Mouse (Mus musculus): ENCODE results near the gene Ywhab. TPM values are rescaled to one million over a fixed set of nuclear protein-coding genes. Genes with fewer than 3 reads are reported as not detected.

The Ywhab gene
- polyA plus RNA-seq, 1 experiment = 250 TPM

- Histone ChIP-seq H3K27ac (ENCODE audit: insufficient read depth, low read length) (no peak overlapping the region), H3K4me1 (ENCODE audit: control insufficient read depth, insufficient read depth, low read length) (peaks cover 23% of the 10 kb centered on the region; the same call in 1 of the 2 replicates), H3K4me3 (replicated peaks; ENCODE audit: insufficient read depth, low read depth, low read length) (no peak overlapping the region), H3K27me3 (ENCODE audit: control insufficient read depth, insufficient read depth, low read length) (no peaks in the 10 kb centered on the region)
- DNase-seq = peak; percentile 75 to 83
- WGBS = 4% methylated on average over 5 of the region's 5 CpGs
- TF ChIP-seq POLR2A (IDR thresholded peaks at IDR 0.05; ENCODE audit: borderline replicate concordance, insufficient read depth, low read length) = no peak
- TF ChIP-seq CTCF (IDR thresholded peaks at IDR 0.05; ENCODE audit: borderline replicate concordance, insufficient read depth, low read depth, low read length) = peak; percentile 97
These were observed 26.2 kb upstream of the Ywhab start for GRCm38 (mm10) chr2:163968581-163968980.

- 42% methylated on average over 3 of the region's 3 CpGs for WGBS
- TF ChIP-seq CTCF (IDR thresholded peaks at IDR 0.05; ENCODE audit: borderline replicate concordance, insufficient read depth, low read depth, low read length) = no peak
- TF ChIP-seq POLR2A (IDR thresholded peaks at IDR 0.05; ENCODE audit: borderline replicate concordance, insufficient read depth, low read length) = no peak
These were observed 24.4 kb upstream of the Ywhab start for GRCm38 (mm10) chr2:163970326-163970725.

GRCm38 (mm10) chr2:163974056-163974455 lies 20.7 kb upstream of the Ywhab start:
- Histone ChIP-seq H3K4me3 (replicated peaks; ENCODE audit: insufficient read depth, low read depth, low read length) (no peak overlapping the region), H3K27ac (ENCODE audit: insufficient read depth, low read length) (no peak overlapping the region), H3K27me3 (ENCODE audit: control insufficient read depth, insufficient read depth, low read length) (no peaks in the 10 kb centered on the region), H3K4me1 (ENCODE audit: control insufficient read depth, insufficient read depth, low read length) (no peaks in the 10 kb centered on the region)
- no peak for DNase-seq
- 98% methylated on average over 2 of the region's 2 CpGs for WGBS
- TF ChIP-seq POLR2A (IDR thresholded peaks at IDR 0.05; ENCODE audit: borderline replicate concordance, insufficient read depth, low read length) (no peak), CTCF (IDR thresholded peaks at IDR 0.05; ENCODE audit: borderline replicate concordance, insufficient read depth, low read depth, low read length) (no peak)

More at GRCm38 (mm10) chr2:163970326-163970725, 24.4 kb upstream of the Ywhab start:
- H3K4me1 ChIP-seq (ENCODE audit: control insufficient read depth, insufficient read depth, low read length) = peaks cover 23% of the 10 kb centered on the region; the same call in 1 of the 2 replicates
- no peak overlapping the region for H3K4me3 ChIP-seq (replicated peaks; ENCODE audit: insufficient read depth, low read depth, low read length)
- H3K27me3 ChIP-seq (ENCODE audit: control insufficient read depth, insufficient read depth, low read length) = no peaks in the 10 kb centered on the region
- H3K27ac ChIP-seq (ENCODE audit: insufficient read depth, low read length) = no peak overlapping the region
- peak in 1 of 2 experiments; percentile 46 for DNase-seq

DNA sequence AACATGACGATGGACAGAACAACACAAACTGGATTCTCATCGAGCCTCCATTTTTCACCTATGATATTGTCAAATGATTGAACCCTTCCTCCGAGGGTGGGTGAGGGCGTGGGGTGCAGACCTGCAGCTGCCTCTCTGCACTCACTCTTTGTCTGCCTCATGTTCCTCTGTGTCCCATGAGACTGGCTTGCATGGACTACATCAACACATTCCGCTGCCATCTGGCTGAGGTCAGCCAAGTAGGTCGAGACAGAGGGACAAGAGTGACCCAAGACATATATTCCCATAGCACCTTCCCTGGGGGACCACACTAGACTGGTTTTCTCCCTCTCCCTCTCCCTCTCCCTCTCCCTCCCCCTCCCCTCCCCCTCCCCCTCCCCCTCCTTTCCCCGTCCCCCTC lies 18.3 kb upstream of the Ywhab start:
- no peaks in the 10 kb centered on the region for H3K27me3 ChIP-seq (ENCODE audit: control insufficient read depth, insufficient read depth, low read length)
- H3K4me1 ChIP-seq (ENCODE audit: control insufficient read depth, insufficient read depth, low read length) = no peaks in the 10 kb centered on the region
- no peak for DNase-seq
- no peak overlapping the region for H3K4me3 ChIP-seq (replicated peaks; ENCODE audit: insufficient read depth, low read depth, low read length)
- no peak for TF ChIP-seq POLR2A (IDR thresholded peaks at IDR 0.05; ENCODE audit: borderline replicate concordance, insufficient read depth, low read length)
- TF ChIP-seq CTCF (IDR thresholded peaks at IDR 0.05; ENCODE audit: borderline replicate concordance, insufficient read depth, low read depth, low read length) = no peak
- 74% methylated on average over 6 of the region's 7 CpGs for WGBS
- H3K27ac ChIP-seq (ENCODE audit: insufficient read depth, low read length) = no peak overlapping the region

DNA sequence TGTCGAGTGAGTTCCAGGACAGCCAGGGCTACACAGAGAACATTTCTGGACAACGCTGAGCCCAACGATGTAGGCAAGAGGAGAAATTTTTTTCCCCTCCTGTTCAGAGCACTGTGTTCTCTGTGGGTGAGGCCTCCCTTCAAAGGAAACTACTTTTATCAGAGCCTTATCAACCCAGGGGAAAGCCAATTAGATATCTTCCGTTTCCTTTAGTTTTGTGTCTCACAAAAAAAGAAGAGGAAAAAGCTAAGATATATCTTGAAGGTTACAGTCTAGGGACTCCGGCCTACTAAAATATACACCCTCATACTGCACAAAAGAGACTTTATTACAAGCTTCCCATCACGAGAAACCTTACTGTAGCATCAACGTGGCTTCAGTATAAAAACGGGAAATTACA lies 7.5 kb upstream of the Ywhab start:
- Histone ChIP-seq H3K4me1 (ENCODE audit: control insufficient read depth, insufficient read depth, low read length) (no peaks in the 10 kb centered on the region), H3K27me3 (ENCODE audit: control insufficient read depth, insufficient read depth, low read length) (no peaks in the 10 kb centered on the region), H3K27ac (ENCODE audit: insufficient read depth, low read length) (no peak overlapping the region), H3K4me3 (replicated peaks; ENCODE audit: insufficient read depth, low read depth, low read length) (no peak overlapping the region)
- DNase-seq = no peak
- whole genome bisulfite sequencing = 86% methylated on average over 8 of the region's 8 CpGs
- TF ChIP-seq POLR2A (IDR thresholded peaks at IDR 0.05; ENCODE audit: borderline replicate concordance, insufficient read depth, low read length) (no peak), CTCF (IDR thresholded peaks at IDR 0.05; ENCODE audit: borderline replicate concordance, insufficient read depth, low read depth, low read length) (no peak)

- no peak overlapping the region for H3K4me3 ChIP-seq (replicated peaks; ENCODE audit: insufficient read depth, low read depth, low read length)
- H3K4me1 ChIP-seq (ENCODE audit: control insufficient read depth, insufficient read depth, low read length) = peaks cover 2% of the 10 kb centered on the region; the same call in 1 of the 2 replicates
- DNase-seq = no peak
- 99% methylated on average over 2 of the region's 2 CpGs for WGBS
- no peak overlapping the region for H3K27ac ChIP-seq (ENCODE audit: insufficient read depth, low read length)
- H3K27me3 ChIP-seq (ENCODE audit: control insufficient read depth, insufficient read depth, low read length) = no peaks in the 10 kb centered on the region
- no peak for TF ChIP-seq POLR2A (IDR thresholded peaks at IDR 0.05; ENCODE audit: borderline replicate concordance, insufficient read depth, low read length)
- no peak for TF ChIP-seq CTCF (IDR thresholded peaks at IDR 0.05; ENCODE audit: borderline replicate concordance, insufficient read depth, low read depth, low read length)
These were observed 1.9 kb upstream of the Ywhab start for GRCm38 (mm10) chr2:163992871-163993270.

DNA sequence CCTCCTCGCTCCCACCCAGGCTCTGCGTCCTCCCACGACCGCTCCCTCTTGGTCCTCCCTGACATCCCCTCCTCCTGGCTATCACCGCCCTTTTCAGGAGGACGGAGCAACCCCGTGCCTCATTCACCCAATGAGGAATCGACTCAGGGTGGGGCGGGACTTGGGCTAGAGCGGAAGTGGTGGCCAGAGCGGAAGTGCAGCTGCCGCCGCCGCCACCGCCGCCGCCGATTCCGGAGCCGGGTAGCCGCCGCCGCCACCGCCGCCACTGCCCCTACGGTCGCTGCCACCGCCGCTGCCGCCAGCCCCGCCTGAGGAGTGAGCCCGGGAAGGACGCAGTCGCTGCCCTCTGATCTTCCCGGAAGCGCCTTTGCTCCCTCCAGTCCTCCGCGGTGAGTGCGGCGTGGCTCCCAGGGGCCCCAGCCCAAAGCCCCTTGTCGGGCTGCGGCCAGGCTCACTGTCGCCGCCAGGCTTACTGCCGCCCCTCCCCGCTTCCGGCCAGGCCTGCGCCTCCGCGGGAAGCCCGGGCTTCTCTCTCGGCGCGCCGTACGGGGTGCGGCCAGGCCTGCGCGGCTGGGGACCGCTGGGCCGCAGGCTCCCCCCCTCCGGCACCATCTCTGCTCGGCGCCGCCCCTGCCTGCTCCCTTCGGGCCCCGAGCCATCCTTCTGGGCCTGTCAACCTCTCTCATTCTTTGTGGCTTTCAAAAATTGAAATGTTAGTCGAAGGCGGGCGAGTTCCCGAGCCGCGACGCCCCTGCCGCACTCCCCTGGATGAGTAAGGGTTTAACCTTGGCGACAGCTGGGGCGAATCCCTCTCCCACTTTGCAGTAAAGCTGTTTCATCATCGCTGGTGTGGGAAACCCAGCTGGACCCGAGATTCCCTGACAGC lies 460 bp downstream of the Ywhab start:
- peak; percentile 92 to 96 for DNase-seq
- Histone ChIP-seq H3K27ac (ENCODE audit: insufficient read depth, low read length) (peak overlapping the region; percentile 76), H3K4me1 (ENCODE audit: control insufficient read depth, insufficient read depth, low read length) (peaks cover 7% of the 10 kb centered on the region; the same call in 1 of the 2 replicates), H3K27me3 (ENCODE audit: control insufficient read depth, insufficient read depth, low read length) (no peaks in the 10 kb centered on the region), H3K4me3 (replicated peaks; ENCODE audit: insufficient read depth, low read depth, low read length) (peak overlapping the region; percentile 85)
- TF ChIP-seq POLR2A (IDR thresholded peaks at IDR 0.05; ENCODE audit: borderline replicate concordance, insufficient read depth, low read length) (peak; percentile 68), CTCF (IDR thresholded peaks at IDR 0.05; ENCODE audit: borderline replicate concordance, insufficient read depth, low read depth, low read length) (no peak)
- under 1% methylated on average over 68 of the region's 79 CpGs for WGBS

GRCm38 (mm10) chr2:163996275-163996674 lies 1.5 kb downstream of the Ywhab start:
- H3K4me1 ChIP-seq (ENCODE audit: control insufficient read depth, insufficient read depth, low read length) = peaks cover 7% of the 10 kb centered on the region; the same call in 1 of the 2 replicates
- WGBS = 40% methylated on average over 6 of the region's 6 CpGs
- H3K27ac ChIP-seq (ENCODE audit: insufficient read depth, low read length) = no peak overlapping the region
- TF ChIP-seq CTCF (IDR thresholded peaks at IDR 0.05; ENCODE audit: borderline replicate concordance, insufficient read depth, low read depth, low read length) (no peak), POLR2A (IDR thresholded peaks at IDR 0.05; ENCODE audit: borderline replicate concordance, insufficient read depth, low read length) (no peak)
- DNase-seq = no peak
- H3K27me3 ChIP-seq (ENCODE audit: control insufficient read depth, insufficient read depth, low read length) = no peaks in the 10 kb centered on the region
- peak overlapping the region; percentile 57 for H3K4me3 ChIP-seq (replicated peaks; ENCODE audit: insufficient read depth, low read depth, low read length)

Data from cerebellum, adult 2 months (tissue).